Mouse (Mus musculus) liver, embryonic 11.5 days (tissue): ENCODE results near the gene Grhpr. TPM values are rescaled to one million over a fixed set of nuclear protein-coding genes. Genes with fewer than 3 reads are reported as not detected.
"Not testable (repeated sequence)": the region's sequence is repeated elsewhere in the genome, so short reads cannot be mapped to it uniquely, and the experiment has no call there.

ENCODE experiments used
- ATAC-seq: fragments of 200-750 bp; cut with Nextera tagmentation; replicated peaks from 2 replicates; pipeline ENCODE4 v1.8.0; 2017; ENCODE audit warnings: moderate number of reproducible peaks, mild to moderate bottlenecking, moderate TSS enrichment, moderate library complexity; ENCODE audit not compliant: low FRiP score
- DNase-seq: peaks from one replicate; pipeline ENCODE4 v3.0.0-alpha.2; 2017; ENCODE audit warnings: low spot score
- H3K27ac ChIP-seq: fragments of 300-500 bp; sonication (generic); 2 replicates; pipeline ENCODE4 v1.5.1; 2014; ENCODE audit warnings: mild to moderate bottlenecking, low read depth, low read length, control low read depth
- H3K27me3 ChIP-seq: fragments of 300-500 bp; sonication (generic); replicated peaks from 2 replicates; pipeline ENCODE4 v1.6.1; 2014; ENCODE audit warnings: low read length, mixed read lengths; ENCODE audit not compliant: control insufficient read depth, insufficient read depth
- H3K36me3 ChIP-seq: fragments of 300-500 bp; sonication (generic); 2 replicates; pipeline ENCODE4 v1.6.1; 2014; ENCODE audit warnings: mild to moderate bottlenecking, low read length, moderate library complexity, mixed read lengths; ENCODE audit not compliant: control insufficient read depth, insufficient read depth
- H3K4me1 ChIP-seq: fragments of 300-500 bp; sonication (generic); replicated peaks from 2 replicates; pipeline ENCODE4 v1.6.1; 2014; ENCODE audit warnings: low read length, mixed read lengths; ENCODE audit not compliant: control insufficient read depth, insufficient read depth
- H3K4me2 ChIP-seq: fragments of 300-500 bp; sonication (generic); 2 replicates; pipeline ENCODE4 v1.6.1; 2014; ENCODE audit warnings: mild to moderate bottlenecking, control low read depth, moderate library complexity
- H3K4me3 ChIP-seq: fragments of 300-500 bp; sonication (generic); 2 replicates; pipeline ENCODE4 v1.5.1; 2014; ENCODE audit warnings: low read depth, low read length, control low read depth
- H3K9ac ChIP-seq: fragments of 300-500 bp; sonication (generic); 2 replicates; pipeline ENCODE4 v1.6.1; 2014; ENCODE audit warnings: low read depth, low read length, control low read depth
- H3K9me3 ChIP-seq: fragments of 300-500 bp; sonication (generic); 2 replicates; pipeline ENCODE4 v1.6.1; 2016; ENCODE audit warnings: low read length, inconsistent platforms, mixed read lengths; ENCODE audit not compliant: control insufficient read depth
- WGBS: fragments of 180-500 bp; shearing (Covaris S2); extraction: QIAGEN DNeasy Blood & Tissue Kit; methylation state at CpG from one replicate; pipeline ENCODE4 v1.1.7; 2014; 5-methylcytosine and 5-hydroxymethylcytosine counted together
- polyA plus RNA-seq: library from polyadenylated mRNA; unstranded; fragments of >200 nt; fragmentation: Nextera tagmentation; extraction: Ambion mirVana; gene quantifications from 2 replicates; pipeline ENCODE4 v1.2.1, GENCODE M21; 2014

Gene Grhpr
- polyA plus RNA-seq, 1 experiment from 2014 or later = 128 TPM

- WGBS = 74% methylated on average over 10 of the region's 10 CpGs
- peaks cover 10% of the 10 kb centered on the region; the same call in 1 of the 2 replicates for H3K36me3 ChIP-seq
These were observed 54.9 kb downstream of the Grhpr start for GRCm38 (mm10) chr4:45036048-45036447.

GRCm38 (mm10) chr4:45036571-45036970, 55.4 kb downstream of the Grhpr start:
- H3K4me1 ChIP-seq = no peaks in the 10 kb centered on the region
- ATAC-seq (no peak), DNase-seq (no peak)
- no peaks in the 10 kb centered on the region for H3K27me3 ChIP-seq
- no peak overlapping the region for H3K4me2 ChIP-seq
- H3K4me3 ChIP-seq = no peak overlapping the region
- WGBS = 81% methylated on average over 5 of the region's 5 CpGs
- H3K36me3 ChIP-seq = peaks cover 6% of the 10 kb centered on the region; the same call in 1 of the 2 replicates
- H3K9me3 ChIP-seq = no peaks in the 10 kb centered on the region
- H3K9ac ChIP-seq = no peak overlapping the region
- no peak overlapping the region for H3K27ac ChIP-seq

More at GRCm38 (mm10) chr4:45036048-45036447, 54.9 kb downstream of the Grhpr start:
- no peak overlapping the region for H3K27ac ChIP-seq
- H3K9me3 ChIP-seq = no peaks in the 10 kb centered on the region
- H3K27me3 ChIP-seq = no peaks in the 10 kb centered on the region
- DNase-seq (no peak), ATAC-seq (no peak)
- no peak overlapping the region for H3K4me2 ChIP-seq
- no peak overlapping the region for H3K4me3 ChIP-seq
- no peaks in the 10 kb centered on the region for H3K4me1 ChIP-seq
- no peak overlapping the region for H3K9ac ChIP-seq

DNA sequence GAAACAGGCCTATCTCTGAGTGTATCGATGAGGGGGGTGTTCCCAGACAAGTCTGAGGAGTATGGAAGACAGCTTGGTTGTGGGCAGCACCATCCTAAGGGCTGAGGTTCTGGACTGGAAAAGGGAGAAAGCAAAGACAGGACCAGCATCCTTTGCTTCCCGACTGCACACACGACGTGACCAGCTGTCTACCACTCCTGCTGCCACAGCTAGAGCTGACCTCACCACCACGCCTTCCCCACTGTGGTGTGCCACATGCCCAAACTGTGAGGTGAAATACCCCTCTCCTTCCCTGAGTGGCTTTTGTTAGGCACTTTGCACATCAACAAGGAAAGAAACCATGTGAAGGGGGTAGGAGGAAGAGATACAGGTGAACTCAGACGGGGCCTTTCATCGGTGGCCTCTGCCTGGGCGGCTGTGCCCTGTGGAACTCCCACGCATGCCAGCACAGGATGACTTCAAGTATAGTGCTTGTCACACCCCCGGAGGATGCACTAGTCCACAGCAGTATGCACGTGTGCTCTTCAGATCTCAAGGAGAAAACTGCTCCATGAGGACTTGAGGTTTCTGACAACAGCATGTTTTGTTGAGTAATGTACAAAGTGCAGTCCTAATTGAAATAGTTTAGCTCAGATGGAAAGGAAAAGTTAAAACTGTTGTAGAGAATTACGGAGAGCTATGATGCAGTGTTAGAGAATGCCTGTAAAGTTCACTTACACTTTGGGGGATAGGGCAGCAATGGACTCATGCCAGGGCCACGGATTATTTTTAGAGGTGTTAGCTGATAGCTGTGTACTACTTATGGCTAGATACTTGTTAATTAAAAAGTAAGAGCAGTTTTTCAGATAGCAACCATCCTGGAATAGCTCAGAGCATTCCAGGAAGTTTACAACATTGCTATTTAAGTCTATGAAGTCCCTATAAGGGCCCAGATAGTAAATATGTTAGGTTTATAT, 56.5 kb downstream of the Grhpr start:
- H3K4me3 ChIP-seq = no peak overlapping the region
- no peak overlapping the region for H3K27ac ChIP-seq
- H3K9me3 ChIP-seq = no peaks in the 10 kb centered on the region
- no peaks in the 10 kb centered on the region for H3K27me3 ChIP-seq
- no peak overlapping the region for H3K4me2 ChIP-seq
- ATAC-seq = no peak
- H3K4me1 ChIP-seq = no peaks in the 10 kb centered on the region
- DNase-seq = no peak
- H3K36me3 ChIP-seq = 0 out of 2 replicates have a peak, but pooled peaks cover 2% of the 10 kb centered on the region
- no peak overlapping the region for H3K9ac ChIP-seq
- WGBS = 80% methylated on average over 13 of the region's 13 CpGs

- not testable (repeated sequence) for H3K27me3 ChIP-seq, H3K27ac ChIP-seq, DNase-seq, H3K4me1 ChIP-seq, H3K9ac ChIP-seq, H3K9me3 ChIP-seq, H3K36me3 ChIP-seq, ATAC-seq, H3K4me2 ChIP-seq, H3K4me3 ChIP-seq
- 47% methylated on average over 8 of the region's 8 CpGs for WGBS
These were observed 57.7 kb downstream of the Grhpr start for GRCm38 (mm10) chr4:45038879-45039278.

DNA sequence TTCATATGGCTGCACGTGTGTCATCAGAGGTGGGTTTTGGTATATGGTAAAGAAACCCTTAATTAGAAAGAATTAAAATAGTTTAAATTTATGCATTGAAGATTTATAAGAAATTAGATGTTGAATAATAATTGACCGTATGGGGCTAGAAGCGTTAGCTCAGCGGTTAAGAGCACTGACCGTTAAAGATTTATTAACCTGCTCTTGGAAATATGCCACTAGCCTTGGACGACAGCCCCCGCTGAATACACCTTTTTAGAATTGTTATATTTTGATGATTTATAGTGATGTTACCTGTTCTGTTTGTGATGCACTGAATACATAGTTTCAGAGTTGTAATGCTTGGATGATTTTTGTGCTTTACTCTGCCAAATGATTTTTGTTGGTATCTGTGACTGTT, 58.4 kb downstream of the Grhpr start:
- H3K9ac ChIP-seq, H3K27ac ChIP-seq, H3K36me3 ChIP-seq, H3K4me1 ChIP-seq, H3K4me2 ChIP-seq, H3K9me3 ChIP-seq, DNase-seq, H3K27me3 ChIP-seq, H3K4me3 ChIP-seq, ATAC-seq: not testable (repeated sequence)
- 85% methylated on average over 7 of the region's 7 CpGs for WGBS

Other genes starting within 250 kb of the Grhpr start
- gene Zcchc7, start 225.5 kb upstream of the Grhpr start, polyA plus RNA-seq = 27.3 and 28.5 TPM in 2 replicates
- 12.7 and 14.7 TPM in 2 replicates for gene Zbtb5, start 31.0 kb downstream of the Grhpr start, polyA plus RNA-seq
- gene Polr1e, start 37.2 kb downstream of the Grhpr start, polyA plus RNA-seq = 58.6 and 58.8 TPM in 2 replicates
- 9.3 and 10.5 TPM in 2 replicates for gene Fbxo10, start 103.2 kb downstream of the Grhpr start, polyA plus RNA-seq
- 445 and 480 TPM in 2 replicates for gene Tomm5, start 126.7 kb downstream of the Grhpr start, polyA plus RNA-seq
- gene Frmpd1, start 203.5 kb downstream of the Grhpr start, polyA plus RNA-seq = 0.77 and 1.3 TPM in 2 replicates